Mouse (Mus musculus): Measurements from ENCODE around the gene Ptprm. TPM values are rescaled to one million over a fixed set of nuclear protein-coding genes. Genes with fewer than 3 reads are reported as not detected.

Ptprm gene
- polyA plus RNA-seq, 2 experiments: 0.66 to 0.79 TPM

- no peak overlapping the region for H3K9ac ChIP-seq (replicated peaks)
- ATAC-seq (ENCODE audit: insufficient read depth) (no peak), DNase-seq (ENCODE audit: low read depth in 3 of 3, low spot score in 3 of 3) (no peak)
- no peak overlapping the region for H3K27ac ChIP-seq
- no peak overlapping the region for H3K4me2 ChIP-seq (ENCODE audit: low read depth)
- no peaks in the 10 kb centered on the region for H3K9me3 ChIP-seq (ENCODE audit: control insufficient read depth, low read length)
- no peak overlapping the region for H3K4me3 ChIP-seq (ENCODE audit: insufficient read depth in 1 of 2, low read depth in 2 of 2, low read length in 2 of 2)
- no peaks in the 10 kb centered on the region for H3K27me3 ChIP-seq (ENCODE audit: control insufficient read depth, insufficient read depth, low read length)
- no peaks in the 10 kb centered on the region for H3K4me1 ChIP-seq (replicated peaks; ENCODE audit: control insufficient read depth in 2 of 2, insufficient read depth in 2 of 2, low read length in 1 of 2)
- no peaks in the 10 kb centered on the region for H3K36me3 ChIP-seq (replicated peaks; ENCODE audit: control insufficient read depth, insufficient read depth, low read depth)
- 65% methylated on average over 8 of the region's 8 CpGs for WGBS (ENCODE audit: insufficient replicate concordance)
- TF ChIP-seq CTCF (IDR thresholded peaks at IDR 0.05; ENCODE audit: low read depth): no peak
- TF ChIP-seq EP300 (IDR thresholded peaks at IDR 0.05; ENCODE audit: low read depth): no peak
Measured at GRCm38 (mm10) chr17:66738779-66739345, 615.4 kb downstream of the Ptprm start.

- Histone ChIP-seq H3K9ac (replicated peaks) (no peak overlapping the region), H3K4me1 (replicated peaks; ENCODE audit: control insufficient read depth in 2 of 2, insufficient read depth in 2 of 2, low read length in 1 of 2) (no peaks in the 10 kb centered on the region), H3K9me3 (ENCODE audit: control insufficient read depth, low read length) (no peaks in the 10 kb centered on the region), H3K27ac (no peak overlapping the region), H3K36me3 (replicated peaks; ENCODE audit: control insufficient read depth, insufficient read depth, low read depth) (no peaks in the 10 kb centered on the region), H3K4me2 (ENCODE audit: low read depth) (no peak overlapping the region), H3K27me3 (ENCODE audit: control insufficient read depth, insufficient read depth, low read length) (no peaks in the 10 kb centered on the region), H3K4me3 (ENCODE audit: insufficient read depth in 1 of 2, low read depth in 2 of 2, low read length in 2 of 2) (no peak overlapping the region)
- no peak for ATAC-seq (ENCODE audit: insufficient read depth)
- DNase-seq (ENCODE audit: low read depth in 3 of 3, low spot score in 3 of 3): no peak
- no peak for TF ChIP-seq EP300 (IDR thresholded peaks at IDR 0.05; ENCODE audit: low read depth)
- no peak for TF ChIP-seq CTCF (IDR thresholded peaks at IDR 0.05; ENCODE audit: low read depth)
- WGBS (ENCODE audit: insufficient replicate concordance): 56% methylated on average over 6 of the region's 6 CpGs
Measured at GRCm38 (mm10) chr17:66738331-66738730, 615.9 kb downstream of the Ptprm start.

GRCm38 (mm10) chr17:66736450-66736849 is 617.8 kb downstream of the Ptprm start:
- no peak for DNase-seq (ENCODE audit: low read depth in 3 of 3, low spot score in 3 of 3)
- WGBS (ENCODE audit: insufficient replicate concordance): 57% methylated on average over 6 of the region's 6 CpGs

DNA sequence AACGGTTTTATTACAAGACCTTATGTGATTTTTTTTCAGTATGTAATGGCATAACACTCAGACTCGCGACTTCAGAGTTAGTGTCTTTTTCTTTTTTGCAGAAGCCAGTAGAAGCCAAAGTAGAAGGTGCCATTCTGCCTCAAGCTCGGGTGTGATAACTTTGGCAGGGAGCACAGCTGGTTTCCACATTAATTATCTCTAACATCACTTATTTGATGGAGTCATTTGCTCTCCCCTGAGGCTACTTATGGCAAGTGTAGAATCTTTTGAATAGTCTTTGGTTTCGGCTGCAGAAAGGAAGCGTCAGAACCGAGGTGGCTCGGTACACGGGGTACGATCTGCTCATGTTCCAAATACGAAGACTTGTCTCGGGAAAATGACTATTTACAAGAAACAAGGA is 620.7 kb downstream of the Ptprm start:
- 75% methylated on average over 12 of the region's 12 CpGs for WGBS (ENCODE audit: insufficient replicate concordance)
- H3K4me2 ChIP-seq (ENCODE audit: low read depth): no peak overlapping the region
- no peaks in the 10 kb centered on the region for H3K9me3 ChIP-seq (ENCODE audit: control insufficient read depth, low read length)
- H3K9ac ChIP-seq (replicated peaks): no peak overlapping the region
- no peak for TF ChIP-seq CTCF (IDR thresholded peaks at IDR 0.05; ENCODE audit: low read depth)
- no peak for TF ChIP-seq EP300 (IDR thresholded peaks at IDR 0.05; ENCODE audit: low read depth)
- DNase-seq (ENCODE audit: low read depth in 3 of 3, low spot score in 3 of 3) (no peak), ATAC-seq (ENCODE audit: insufficient read depth) (no peak)
- no peaks in the 10 kb centered on the region for H3K4me1 ChIP-seq (replicated peaks; ENCODE audit: control insufficient read depth in 2 of 2, insufficient read depth in 2 of 2, low read length in 1 of 2)
- no peaks in the 10 kb centered on the region for H3K36me3 ChIP-seq (replicated peaks; ENCODE audit: control insufficient read depth, insufficient read depth, low read depth)
- H3K27ac ChIP-seq: no peak overlapping the region
- H3K27me3 ChIP-seq (ENCODE audit: control insufficient read depth, insufficient read depth, low read length): no peaks in the 10 kb centered on the region
- no peak overlapping the region for H3K4me3 ChIP-seq (ENCODE audit: insufficient read depth in 1 of 2, low read depth in 2 of 2, low read length in 2 of 2)

More at GRCm38 (mm10) chr17:66736450-66736849, 617.8 kb downstream of the Ptprm start:
- no peak overlapping the region for H3K27ac ChIP-seq
- no peaks in the 10 kb centered on the region for H3K36me3 ChIP-seq (replicated peaks; ENCODE audit: control insufficient read depth, insufficient read depth, low read depth)
- no peak overlapping the region for H3K4me3 ChIP-seq (ENCODE audit: insufficient read depth in 1 of 2, low read depth in 2 of 2, low read length in 2 of 2)
- TF ChIP-seq EP300 (IDR thresholded peaks at IDR 0.05; ENCODE audit: low read depth) (no peak), CTCF (IDR thresholded peaks at IDR 0.05; ENCODE audit: low read depth) (no peak)
- H3K27me3 ChIP-seq (ENCODE audit: control insufficient read depth, insufficient read depth, low read length): no peaks in the 10 kb centered on the region
- H3K9ac ChIP-seq (replicated peaks): no peak overlapping the region
- no peaks in the 10 kb centered on the region for H3K9me3 ChIP-seq (ENCODE audit: control insufficient read depth, low read length)
- no peak overlapping the region for H3K4me2 ChIP-seq (ENCODE audit: low read depth)
- H3K4me1 ChIP-seq (replicated peaks; ENCODE audit: control insufficient read depth in 2 of 2, insufficient read depth in 2 of 2, low read length in 1 of 2): no peaks in the 10 kb centered on the region
- ATAC-seq (ENCODE audit: insufficient read depth): no peak

- no peak for ATAC-seq (ENCODE audit: insufficient read depth)
- Histone ChIP-seq H3K9ac (replicated peaks) (no peak overlapping the region), H3K4me3 (ENCODE audit: insufficient read depth in 1 of 2, low read depth in 2 of 2, low read length in 2 of 2) (no peak overlapping the region), H3K36me3 (replicated peaks; ENCODE audit: control insufficient read depth, insufficient read depth, low read depth) (no peaks in the 10 kb centered on the region), H3K9me3 (ENCODE audit: control insufficient read depth, low read length) (no peaks in the 10 kb centered on the region), H3K27ac (no peak overlapping the region), H3K4me1 (replicated peaks; ENCODE audit: control insufficient read depth in 2 of 2, insufficient read depth in 2 of 2, low read length in 1 of 2) (no peaks in the 10 kb centered on the region), H3K27me3 (ENCODE audit: control insufficient read depth, insufficient read depth, low read length) (no peaks in the 10 kb centered on the region), H3K4me2 (ENCODE audit: low read depth) (no peak overlapping the region)
- no peak for DNase-seq (ENCODE audit: low read depth in 3 of 3, low spot score in 3 of 3)
- TF ChIP-seq EP300 (IDR thresholded peaks at IDR 0.05; ENCODE audit: low read depth): no peak
- WGBS (ENCODE audit: insufficient replicate concordance): 41% methylated on average over 6 of the region's 6 CpGs
Measured at GRCm38 (mm10) chr17:66729979-66730378, 624.3 kb downstream of the Ptprm start.

All from liver, embryonic 14.5 days (tissue).